Mouse (Mus musculus): Measurements from ENCODE around the gene Zfp105. TPM values are rescaled to one million over a fixed set of nuclear protein-coding genes. Genes with fewer than 3 reads are reported as not detected.

Zfp105 gene
- polyA plus RNA-seq, 1 experiment from 2014 or later: 20.4 TPM

Other genes starting within 250 kb of the Zfp105 start
- 0.10 and 0.18 TPM in 2 replicates for gene Topaz1, start 175.7 kb upstream of the Zfp105 start, polyA plus RNA-seq (2016; fragmentation: Nextera tagmentation; extraction: Ambion mirVana)
- 3.2 and 4.5 TPM in 2 replicates for gene Tcaim, start 117.5 kb upstream of the Zfp105 start, polyA plus RNA-seq (2016; fragmentation: Nextera tagmentation; extraction: Ambion mirVana)
- not detected in 2 replicates for gene Gm35549, start 79.0 kb upstream of the Zfp105 start, polyA plus RNA-seq (2016; fragmentation: Nextera tagmentation; extraction: Ambion mirVana)
- gene Zfp445, start 57.1 kb upstream of the Zfp105 start, polyA plus RNA-seq (2016; fragmentation: Nextera tagmentation; extraction: Ambion mirVana): 47.4 and 50.7 TPM in 2 replicates
- gene Zkscan7, start 37.4 kb upstream of the Zfp105 start, polyA plus RNA-seq (2016; fragmentation: Nextera tagmentation; extraction: Ambion mirVana): 2.4 and 3.0 TPM in 2 replicates
- gene 1110059G10Rik, start 27.9 kb downstream of the Zfp105 start, polyA plus RNA-seq (2016; fragmentation: Nextera tagmentation; extraction: Ambion mirVana): 15.5 and 16.6 TPM in 2 replicates
- 37.3 and 46.9 TPM in 2 replicates for gene Kif15, start 28.0 kb downstream of the Zfp105 start, polyA plus RNA-seq (2016; fragmentation: Nextera tagmentation; extraction: Ambion mirVana)
- gene Tmem42, start 98.3 kb downstream of the Zfp105 start, polyA plus RNA-seq (2016; fragmentation: Nextera tagmentation; extraction: Ambion mirVana): 15.7 and 16.1 TPM in 2 replicates
- gene Tgm4, start 111.7 kb downstream of the Zfp105 start, polyA plus RNA-seq (2016; fragmentation: Nextera tagmentation; extraction: Ambion mirVana): 0.27 and 0.73 TPM in 2 replicates
- 63.7 and 63.9 TPM in 2 replicates for gene Zdhhc3, start 190.1 kb downstream of the Zfp105 start, polyA plus RNA-seq (2016; fragmentation: Nextera tagmentation; extraction: Ambion mirVana)
- gene Exosc7, start 190.1 kb downstream of the Zfp105 start, polyA plus RNA-seq (2016; fragmentation: Nextera tagmentation; extraction: Ambion mirVana): 102 and 138 TPM in 2 replicates
- not detected in 2 replicates for gene Clec3b, start 227.9 kb downstream of the Zfp105 start, polyA plus RNA-seq (2016; fragmentation: Nextera tagmentation; extraction: Ambion mirVana)

All from heart, embryonic 10.5 days (tissue).